Mouse (Mus musculus) gastrocnemius, postnatal 36 days (tissue): ENCODE data around the gene Srrm1. TPM values are rescaled to one million over a fixed set of nuclear protein-coding genes. Genes with fewer than 3 reads are reported as not detected.
"Not testable (repeated sequence)": the region's sequence is repeated elsewhere in the genome, so short reads cannot be mapped to it uniquely, and the experiment has no call there.

Experiments
- DNase-seq, 2 experiments: peaks; one replicate each; pipeline ENCODE4 v3.0.0; 2022
- intact Hi-C: fragments of 180-260 bp; cut with DNase I; formaldehyde crosslinking; loops from one replicate; pipeline ENCODE4 v1.15.1; 2025
- total RNA-seq, 2 experiments: library from RNA; stranded (reverse); gene quantifications; 2 replicates each; pipeline ENCODE4 v1.2.3; 2021

Gene Srrm1
- total RNA-seq, 2 experiments from 2014 or later: 51.5 to 59.3 TPM

DNA sequence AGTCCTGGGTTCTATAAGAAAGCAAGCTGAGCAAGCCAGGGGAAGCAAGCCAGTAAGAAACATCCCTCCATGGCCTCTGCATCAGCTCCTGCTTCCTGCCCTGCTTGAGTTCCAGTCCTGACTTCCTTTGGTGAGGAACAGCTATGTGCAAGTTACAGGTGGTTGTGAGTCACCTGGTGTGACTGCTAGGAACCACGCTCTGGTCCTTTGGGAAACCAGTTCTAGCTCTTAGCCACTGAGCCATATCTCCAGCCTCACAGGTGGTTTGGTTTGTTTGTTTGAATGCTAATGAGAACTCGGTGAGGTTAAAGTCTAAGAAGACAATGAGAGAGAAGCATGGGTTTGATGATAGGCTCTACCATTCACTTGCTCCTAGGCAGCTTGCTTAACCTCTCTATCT is 73.1 kb downstream of the Srrm1 start:
- intact Hi-C loops, DNase-seq: not testable (repeated sequence)

DNA sequence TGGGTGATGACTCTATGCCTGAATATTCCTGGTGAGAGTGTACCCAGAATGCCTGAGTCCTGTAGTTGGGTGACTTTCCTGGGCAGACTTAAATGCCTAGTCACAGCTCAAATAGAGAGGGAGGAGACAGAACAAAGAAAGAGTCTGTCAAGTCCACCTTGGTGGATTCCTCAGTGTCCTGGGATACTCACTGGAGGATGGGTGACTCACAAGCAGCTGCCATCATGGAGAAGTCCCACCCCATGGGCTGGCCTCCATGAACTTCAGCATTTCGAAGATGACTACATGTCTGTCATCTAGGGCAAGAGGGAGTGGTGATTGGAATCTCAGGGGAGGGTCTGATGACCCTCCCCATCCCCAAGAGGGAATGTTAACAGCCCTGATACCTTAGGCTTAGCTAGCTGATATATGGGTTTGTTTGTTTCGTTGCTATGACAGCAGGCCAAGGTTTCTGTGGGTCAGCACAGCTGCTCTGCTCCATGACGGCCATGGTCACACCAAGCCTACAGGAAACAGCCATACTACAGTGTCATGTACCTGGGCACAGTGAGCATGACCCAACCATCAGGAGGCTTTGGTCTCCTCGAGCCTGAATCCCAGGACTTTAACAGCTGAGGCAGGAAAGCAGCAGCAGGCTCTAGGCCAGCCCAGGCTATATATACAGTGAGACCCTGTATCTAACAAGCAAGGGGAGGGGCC is 76.3 kb downstream of the Srrm1 start:
- intact Hi-C loops: no loop called here
- no peak for DNase-seq

DNA sequence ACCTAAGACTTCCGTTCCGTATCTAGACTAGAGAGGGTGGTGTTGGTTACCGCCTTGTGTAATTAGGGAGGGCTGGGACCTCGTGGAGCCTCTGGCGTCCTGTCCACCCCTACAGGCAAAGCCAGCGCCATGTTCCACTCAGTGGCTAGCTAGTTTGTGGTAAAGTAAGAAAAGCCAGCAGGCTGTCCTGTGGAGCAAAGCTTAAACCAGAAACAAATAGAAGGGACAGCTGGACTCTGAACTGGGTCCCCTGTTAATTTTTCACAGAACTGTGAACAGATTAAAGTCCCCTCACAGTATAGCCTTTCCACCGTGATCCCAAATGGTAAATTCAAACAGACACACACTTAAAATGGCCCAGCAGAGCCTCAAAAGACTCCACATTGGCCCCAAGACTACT is 78.4 kb downstream of the Srrm1 start:
- intact Hi-C loops: loop anchor here (5.0 kb wide), 2 partner anchors 43 to 52 kb away; no protein-coding TSS in a partner anchor
- DNase-seq: no peak

DNA sequence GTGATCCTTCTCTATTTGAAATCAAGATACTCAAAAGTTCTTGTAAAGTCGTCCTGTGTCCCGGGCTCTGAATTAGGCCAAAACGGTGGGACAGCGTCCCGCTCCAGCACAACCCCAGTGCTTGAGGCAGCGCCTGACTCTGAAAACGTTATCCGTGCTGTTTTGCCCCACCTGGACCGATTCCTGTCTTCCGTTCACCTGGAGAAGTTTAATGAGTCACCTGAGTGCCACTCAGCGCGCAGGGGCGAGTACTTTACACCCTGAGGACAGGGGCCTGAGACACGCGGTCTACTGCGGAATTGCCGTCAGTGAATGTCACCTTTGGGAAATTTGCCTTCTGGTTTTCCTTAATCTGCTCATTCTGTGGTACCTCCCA is 79.8 kb downstream of the Srrm1 start:
- intact Hi-C loops: loop anchor here (5.0 kb wide), 2 partner anchors 44 to 51 kb away; no protein-coding TSS in a partner anchor

DNA sequence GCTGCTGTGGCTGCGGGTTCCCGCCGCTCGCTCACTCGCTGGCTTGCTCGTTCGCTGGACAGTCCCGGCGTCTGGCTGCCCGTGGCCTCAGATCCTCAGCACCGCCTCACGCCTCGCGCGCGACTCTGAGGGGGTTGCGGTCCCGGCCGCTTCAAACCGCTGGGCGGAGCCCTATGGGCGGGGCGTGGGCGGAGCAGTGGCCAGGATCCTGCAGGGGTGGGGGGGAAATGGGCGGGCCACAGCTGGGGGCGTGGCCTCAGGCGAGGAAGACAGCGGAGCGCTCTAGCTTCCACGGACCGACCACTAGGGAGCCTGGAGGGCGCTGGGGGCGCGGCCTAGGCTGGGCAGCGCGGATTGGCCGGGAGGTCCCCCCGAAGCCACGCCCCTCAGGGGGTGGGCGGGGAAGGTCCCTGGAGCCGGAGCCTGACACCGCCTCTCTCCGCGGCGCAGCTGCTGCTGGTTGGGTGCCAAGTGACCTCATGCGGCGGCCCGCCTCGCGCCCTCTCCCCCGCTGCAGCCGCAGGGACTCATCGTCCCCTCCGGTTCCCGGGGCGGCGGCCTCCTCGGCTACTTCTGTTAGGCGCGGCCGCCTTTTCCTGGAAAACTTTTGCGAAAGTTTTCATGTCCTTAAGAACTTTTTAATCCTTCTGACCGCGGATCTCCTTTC is 80.3 kb downstream of the Srrm1 start, which contains the start of gene Clic4:
Clic4 (minus strand) TSS at position 175 of the 667 bp plus-strand sequence.
- DNase-seq: peak; percentile 99 to 100
- intact Hi-C loops: loop anchor here (5.0 kb wide), 2 partner anchors 45 to 50 kb away; no protein-coding TSS in a partner anchor

More for the DNA sequence above, 79.8 kb downstream of the Srrm1 start:
- peak in 1 of 2 experiments; percentile 36 for DNase-seq

DNA sequence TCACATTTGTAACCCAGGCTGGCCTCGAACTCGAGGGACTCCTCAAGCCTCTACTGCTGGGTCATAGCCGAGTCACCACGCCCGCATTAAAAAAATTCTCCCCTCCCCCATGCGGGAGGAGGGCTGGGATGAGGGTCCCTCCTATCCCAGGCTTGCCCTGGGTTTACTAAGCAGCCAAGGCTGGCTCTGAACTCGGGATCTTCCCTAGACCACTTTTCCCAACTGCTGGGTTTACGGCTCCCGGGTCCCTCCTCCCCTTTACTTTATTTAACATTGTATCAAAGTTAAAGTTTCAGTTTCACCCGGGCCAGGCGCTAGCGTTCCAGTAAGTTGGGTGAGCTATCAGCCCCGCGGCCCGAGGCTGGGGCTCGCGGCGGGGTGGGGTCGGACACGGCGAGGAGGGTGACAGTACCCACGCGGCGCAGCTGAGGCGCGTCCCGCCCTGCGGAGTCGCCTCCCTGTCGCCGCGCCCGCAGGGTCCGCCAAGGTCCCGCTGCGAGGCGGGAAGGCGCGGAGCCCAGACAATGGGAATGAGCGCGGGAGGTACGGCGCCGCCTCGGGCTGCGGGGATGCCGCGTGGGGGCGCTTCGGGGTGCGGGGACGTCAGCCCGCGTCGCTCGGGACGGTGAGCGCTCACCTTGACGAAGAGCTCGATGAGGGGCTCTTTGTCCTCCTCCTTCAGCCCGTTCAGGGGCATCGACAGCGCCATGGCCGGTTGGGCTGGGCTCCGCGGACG is 81.1 kb downstream of the Srrm1 start:
- DNase-seq: peak; percentile 51 to 67
- intact Hi-C loops: loop anchor here (5.0 kb wide), 2 partner anchors 45 to 50 kb away; no protein-coding TSS in a partner anchor

DNA sequence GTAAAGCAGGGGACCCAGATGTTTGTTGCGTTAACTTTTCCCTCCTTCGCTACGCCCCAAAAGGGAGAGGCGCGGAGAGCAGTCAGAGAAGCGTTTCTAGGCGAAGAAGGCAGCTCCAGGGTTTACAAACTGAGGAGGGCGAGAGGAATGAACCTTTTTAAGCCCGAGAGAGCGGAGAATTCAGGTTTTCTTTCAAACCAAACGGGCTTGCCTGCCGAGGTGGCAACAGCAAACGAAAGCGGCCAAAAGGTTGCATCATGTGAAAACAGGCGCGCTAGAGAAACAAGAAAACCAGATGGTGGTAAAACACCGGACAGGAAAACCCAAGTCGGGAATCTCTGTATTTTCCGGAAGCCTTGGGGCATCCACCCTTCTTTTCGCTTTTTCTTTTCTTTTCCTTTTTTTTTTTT is 81.7 kb downstream of the Srrm1 start:
- intact Hi-C loops: loop anchor here (5.0 kb wide), 2 partner anchors 46 to 49 kb away; no protein-coding TSS in a partner anchor
- DNase-seq: no peak

Other genes with a start within 250 kb of the Srrm1 start
- under 1 TPM; 0.12 to 0.23 TPM for gene Runx3, start 232.7 kb downstream of the Srrm1 start, total RNA-seq
- gene Clic4, start 80.5 kb downstream of the Srrm1 start, total RNA-seq: 10 to 100 TPM; 22.4 to 24.3 TPM
- 1 to 10 TPM; 2.2 to 4.9 TPM for gene Ncmap, start 44.9 kb upstream of the Srrm1 start, total RNA-seq
- gene Rcan3, start 80.5 kb upstream of the Srrm1 start, total RNA-seq: 1 to 10 TPM; 3.2 to 4.0 TPM
- gene Stpg1, start 141.5 kb upstream of the Srrm1 start, total RNA-seq: not detected
- 10 to 100 TPM; 12.7 to 16.3 TPM for gene Nipal3, start 141.7 kb upstream of the Srrm1 start, total RNA-seq
- gene Grhl3, start 220.3 kb upstream of the Srrm1 start, total RNA-seq: under 1 TPM; 0.08 to 0.20 TPM